Mouse (Mus musculus) limb, embryonic 15.5 days (tissue): ENCODE results near the gene Tex19.1. TPM values are rescaled to one million over a fixed set of nuclear protein-coding genes. Genes with fewer than 3 reads are reported as not detected.

Experiments used
- ATAC-seq: fragments of 200-750 bp; cut with Nextera tagmentation; 2 replicates; pipeline ENCODE4 v1.8.0; 2017; ENCODE audit warnings: low read depth, moderate TSS enrichment; ENCODE audit not compliant: insufficient number of reproducible peaks, low FRiP score, low TSS enrichment
- H3K27ac ChIP-seq: fragments of 300-500 bp; sonication (generic); 2 replicates; pipeline ENCODE4 v1.5.1; 2015; ENCODE audit warnings: moderate library complexity, mild to moderate bottlenecking, inconsistent platforms
- H3K27me3 ChIP-seq: fragments of 300-500 bp; sonication (generic); 2 replicates; pipeline ENCODE4 v1.6.1; 2015; ENCODE audit warnings: inconsistent platforms
- H3K36me3 ChIP-seq: fragments of 300-500 bp; sonication (generic); 2 replicates; pipeline ENCODE4 v1.6.1; 2015; ENCODE audit warnings: inconsistent platforms
- H3K4me1 ChIP-seq: fragments of 300-500 bp; sonication (generic); 2 replicates; pipeline ENCODE4 v1.6.1; 2015; ENCODE audit warnings: inconsistent platforms
- H3K4me2 ChIP-seq: fragments of 300-500 bp; sonication (generic); 2 replicates; pipeline ENCODE4 v1.6.1; 2015; ENCODE audit warnings: mild to moderate bottlenecking, inconsistent platforms
- H3K4me3 ChIP-seq: fragments of 300-500 bp; sonication (generic); 2 replicates; pipeline ENCODE4 v1.5.1; 2015; ENCODE audit warnings: mild to moderate bottlenecking, inconsistent platforms
- H3K9ac ChIP-seq: fragments of 300-500 bp; sonication (generic); 2 replicates; pipeline ENCODE4 v1.6.1; 2015; ENCODE audit warnings: inconsistent platforms
- H3K9me3 ChIP-seq: fragments of 300-500 bp; sonication (generic); 2 replicates; pipeline ENCODE4 v1.6.1; 2016; ENCODE audit warnings: inconsistent platforms
- WGBS: fragments of 180-500 bp; shearing (Covaris S2); methylation state at CpG from one replicate; pipeline ENCODE4 v1.1.7; 2015; 5-methylcytosine and 5-hydroxymethylcytosine counted together
- polyA plus RNA-seq: library from polyadenylated mRNA; unstranded; fragments of >200 nt; fragmentation: Nextera tagmentation; extraction: Ambion mirVana; gene quantifications from 2 replicates; pipeline ENCODE4 v1.2.1, GENCODE M21; 2015

Gene Tex19.1
- polyA plus RNA-seq, 1 experiment from 2014 or later, result not detected

DNA sequence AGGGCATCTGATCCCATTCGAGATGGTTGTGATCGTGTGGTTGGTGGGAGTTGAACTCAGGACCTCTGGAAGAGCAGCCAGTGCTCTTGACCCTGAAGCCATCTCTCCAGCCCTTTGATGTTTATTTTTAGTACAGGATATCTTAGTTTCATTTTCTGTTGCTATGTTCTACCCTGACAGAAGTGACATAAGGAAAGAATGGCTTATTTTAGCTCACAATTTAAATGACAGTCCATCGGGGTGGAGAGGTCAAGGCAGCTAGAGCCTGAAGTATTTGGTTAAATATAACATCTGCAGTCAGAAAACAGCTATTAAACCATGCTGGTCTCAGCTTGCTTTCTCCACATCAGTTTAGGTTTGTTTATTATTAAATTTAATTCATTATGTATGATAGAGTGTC lies 24.8 kb upstream of the Tex19.1 start:
- 82% methylated on average over 3 of the region's 3 CpGs for WGBS
- ATAC-seq, result no peak

DNA sequence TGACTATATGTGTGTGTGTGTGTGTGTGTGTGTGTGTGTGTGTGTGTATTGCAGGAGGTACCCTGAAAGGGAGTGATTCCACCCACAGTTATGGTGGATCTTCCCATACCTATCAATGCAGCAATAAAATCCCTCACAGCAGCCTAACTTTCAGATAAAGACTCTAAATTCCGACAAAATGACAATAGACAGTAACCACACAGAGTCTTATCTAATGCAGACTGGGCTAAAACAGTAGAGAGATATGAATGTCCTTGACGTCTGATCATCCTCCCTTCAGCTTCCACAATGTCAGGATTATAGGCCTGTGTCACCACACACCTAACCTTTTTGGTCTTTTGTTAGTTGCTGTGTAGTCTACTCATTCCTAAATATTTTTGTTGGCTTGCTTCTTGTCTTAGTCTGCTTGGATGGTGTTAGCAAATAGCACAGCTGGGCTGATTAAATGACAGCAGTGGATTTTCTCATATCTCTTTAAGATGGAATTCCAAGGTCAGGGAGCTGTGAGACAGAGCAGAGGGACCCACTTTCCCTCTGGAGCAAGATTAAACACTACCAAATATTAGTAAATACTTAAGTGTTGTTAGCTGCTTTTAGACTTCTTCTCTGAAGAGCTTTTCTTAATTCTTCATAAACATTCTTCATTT lies 23.8 kb upstream of the Tex19.1 start:
- H3K4me2 ChIP-seq, result no peak overlapping the region

More for the DNA sequence above, 24.8 kb upstream of the Tex19.1 start:
- Histone ChIP-seq H3K27ac (no peak overlapping the region), H3K4me2 (no peak overlapping the region), H3K27me3 (no peaks in the 10 kb centered on the region), H3K9ac (no peak overlapping the region), H3K4me1 (no peaks in the 10 kb centered on the region), H3K36me3 (no peaks in the 10 kb centered on the region), H3K9me3 (no peaks in the 10 kb centered on the region), H3K4me3 (no peak overlapping the region)

GRCm38 (mm10) chr11:121123438-121123837 lies 22.5 kb upstream of the Tex19.1 start:
- H3K9me3 ChIP-seq, result no peaks in the 10 kb centered on the region
- WGBS, result 78% methylated on average over 4 of the region's 4 CpGs
- no peak overlapping the region for H3K4me3 ChIP-seq
- H3K4me2 ChIP-seq, result no peak overlapping the region
- no peaks in the 10 kb centered on the region for H3K27me3 ChIP-seq
- H3K27ac ChIP-seq, result no peak overlapping the region
- H3K36me3 ChIP-seq, result no peaks in the 10 kb centered on the region
- no peak overlapping the region for H3K9ac ChIP-seq
- ATAC-seq, result no peak
- H3K4me1 ChIP-seq, result no peaks in the 10 kb centered on the region

More for the DNA sequence above, 23.8 kb upstream of the Tex19.1 start:
- Histone ChIP-seq H3K27me3 (no peaks in the 10 kb centered on the region), H3K4me3 (no peak overlapping the region), H3K9me3 (no peaks in the 10 kb centered on the region), H3K36me3 (no peaks in the 10 kb centered on the region), H3K4me1 (no peaks in the 10 kb centered on the region), H3K27ac (no peak overlapping the region), H3K9ac (no peak overlapping the region)
- 80% methylated on average over 2 of the region's 2 CpGs for WGBS
- ATAC-seq, result no peak

- ATAC-seq, result no peak
- 86% methylated on average over 3 of the region's 3 CpGs for WGBS
- Histone ChIP-seq H3K9ac (no peak overlapping the region), H3K36me3 (no peaks in the 10 kb centered on the region), H3K27ac (no peak overlapping the region), H3K4me3 (no peak overlapping the region), H3K4me2 (no peak overlapping the region), H3K9me3 (no peaks in the 10 kb centered on the region), H3K4me1 (no peaks in the 10 kb centered on the region), H3K27me3 (no peaks in the 10 kb centered on the region)
Measured at GRCm38 (mm10) chr11:121125522-121126172, 20.3 kb upstream of the Tex19.1 start.

GRCm38 (mm10) chr11:121126395-121126794 lies 19.5 kb upstream of the Tex19.1 start:
- Histone ChIP-seq H3K36me3 (no peaks in the 10 kb centered on the region), H3K27ac (no peak overlapping the region), H3K27me3 (no peaks in the 10 kb centered on the region), H3K4me2 (no peak overlapping the region), H3K4me3 (no peak overlapping the region), H3K4me1 (no peaks in the 10 kb centered on the region), H3K9me3 (no peaks in the 10 kb centered on the region), H3K9ac (no peak overlapping the region)
- WGBS, result 72% methylated on average over 1 of the region's 1 CpGs
- ATAC-seq, result no peak

- H3K27ac ChIP-seq, result no peak overlapping the region
- H3K27me3 ChIP-seq, result no peaks in the 10 kb centered on the region
- no peaks in the 10 kb centered on the region for H3K36me3 ChIP-seq
- no peak overlapping the region for H3K9ac ChIP-seq
- H3K4me1 ChIP-seq, result no peaks in the 10 kb centered on the region
- 86% methylated on average over 3 of the region's 3 CpGs for WGBS
- no peak overlapping the region for H3K4me2 ChIP-seq
- ATAC-seq, result no peak
- no peak overlapping the region for H3K4me3 ChIP-seq
- H3K9me3 ChIP-seq, result no peaks in the 10 kb centered on the region
Measured at GRCm38 (mm10) chr11:121127441-121127840, 18.5 kb upstream of the Tex19.1 start.

- Histone ChIP-seq H3K36me3 (no peaks in the 10 kb centered on the region), H3K27me3 (no peaks in the 10 kb centered on the region), H3K27ac (no peak overlapping the region), H3K9ac (no peak overlapping the region), H3K4me3 (no peak overlapping the region), H3K9me3 (no peaks in the 10 kb centered on the region), H3K4me2 (no peak overlapping the region), H3K4me1 (no peaks in the 10 kb centered on the region)
- ATAC-seq, result no peak
- WGBS, result 54% methylated on average over 1 of the region's 1 CpGs
Measured at GRCm38 (mm10) chr11:121129616-121130015, 16.3 kb upstream of the Tex19.1 start.

DNA sequence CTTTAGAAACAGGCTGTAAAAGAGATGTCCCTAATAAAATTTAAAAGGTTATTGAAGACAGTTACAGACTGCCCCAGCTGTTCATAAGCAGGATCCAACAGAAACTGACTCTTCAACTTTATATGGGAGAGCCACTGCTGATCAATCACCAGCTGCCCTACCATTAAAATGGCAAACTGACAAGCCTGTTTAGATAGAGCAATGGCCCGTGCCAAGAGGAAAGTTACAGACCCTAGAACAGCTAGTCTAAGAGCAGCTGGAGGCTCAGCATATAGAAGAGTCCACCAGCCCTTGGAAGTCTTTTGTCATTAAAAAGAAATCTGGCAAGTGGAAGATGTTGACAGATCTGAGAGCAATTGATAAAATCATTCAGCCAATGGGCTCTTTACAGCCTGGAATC lies 11.3 kb upstream of the Tex19.1 start:
- Histone ChIP-seq H3K4me1 (no peaks in the 10 kb centered on the region), H3K9me3 (no peaks in the 10 kb centered on the region), H3K4me3 (no peak overlapping the region), H3K27me3 (no peaks in the 10 kb centered on the region), H3K9ac (no peak overlapping the region), H3K27ac (no peak overlapping the region), H3K4me2 (no peak overlapping the region), H3K36me3 (no peaks in the 10 kb centered on the region)
- WGBS, result 25% methylated on average over 1 of the region's 1 CpGs
- no peak for ATAC-seq

DNA sequence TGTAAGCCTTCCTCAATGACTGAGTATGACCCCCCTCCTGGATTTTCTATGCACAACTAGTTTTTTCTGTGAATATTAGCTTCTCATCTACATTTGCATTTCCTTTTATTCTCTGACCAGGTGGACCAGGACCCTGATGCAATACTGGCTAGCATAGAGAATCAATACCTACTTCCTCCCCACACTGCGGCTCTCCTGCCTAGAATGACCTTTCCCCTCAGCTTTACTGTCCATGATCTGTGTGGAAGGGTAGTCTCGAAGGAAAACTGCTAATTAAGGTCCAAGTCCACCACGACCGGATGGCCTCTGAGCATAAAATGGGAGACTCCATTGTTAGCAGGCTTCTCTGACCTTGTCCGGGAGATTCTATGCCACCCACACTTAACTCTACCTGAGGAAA lies 8.3 kb upstream of the Tex19.1 start:
- Histone ChIP-seq H3K4me2 (no peak overlapping the region), H3K9ac (no peak overlapping the region), H3K4me1 (no peaks in the 10 kb centered on the region), H3K4me3 (no peak overlapping the region), H3K27me3 (no peaks in the 10 kb centered on the region), H3K9me3 (no peaks in the 10 kb centered on the region), H3K36me3 (no peaks in the 10 kb centered on the region), H3K27ac (no peak overlapping the region)
- 80% methylated on average over 5 of the region's 5 CpGs for WGBS
- ATAC-seq, result no peak

DNA sequence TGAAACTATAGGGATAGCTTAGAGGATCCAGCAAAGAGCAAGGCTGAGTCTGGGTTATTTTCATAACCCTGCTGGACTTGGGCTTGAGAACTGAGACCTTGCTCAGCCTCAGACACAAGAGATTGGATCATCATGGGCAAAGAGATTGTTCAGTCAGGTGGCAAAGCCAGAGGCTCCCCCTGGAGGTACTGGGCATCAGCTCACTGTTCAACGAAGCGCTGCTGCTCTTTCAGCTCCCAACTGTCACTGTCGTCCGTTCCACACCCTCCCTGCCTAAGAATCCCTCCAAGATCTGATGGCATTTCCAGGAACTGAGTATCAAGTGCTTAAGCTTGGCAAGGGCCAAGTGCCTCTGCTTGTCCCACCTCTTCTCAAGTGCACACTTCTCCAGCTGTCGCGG lies 7.2 kb upstream of the Tex19.1 start:
- no peak overlapping the region for H3K9ac ChIP-seq
- no peak for ATAC-seq
- H3K36me3 ChIP-seq, result no peaks in the 10 kb centered on the region
- no peaks in the 10 kb centered on the region for H3K9me3 ChIP-seq
- H3K4me2 ChIP-seq, result no peak overlapping the region
- H3K4me1 ChIP-seq, result no peaks in the 10 kb centered on the region
- H3K4me3 ChIP-seq, result no peak overlapping the region
- no peak overlapping the region for H3K27ac ChIP-seq
- 38% methylated on average over 6 of the region's 6 CpGs for WGBS
- no peaks in the 10 kb centered on the region for H3K27me3 ChIP-seq

DNA sequence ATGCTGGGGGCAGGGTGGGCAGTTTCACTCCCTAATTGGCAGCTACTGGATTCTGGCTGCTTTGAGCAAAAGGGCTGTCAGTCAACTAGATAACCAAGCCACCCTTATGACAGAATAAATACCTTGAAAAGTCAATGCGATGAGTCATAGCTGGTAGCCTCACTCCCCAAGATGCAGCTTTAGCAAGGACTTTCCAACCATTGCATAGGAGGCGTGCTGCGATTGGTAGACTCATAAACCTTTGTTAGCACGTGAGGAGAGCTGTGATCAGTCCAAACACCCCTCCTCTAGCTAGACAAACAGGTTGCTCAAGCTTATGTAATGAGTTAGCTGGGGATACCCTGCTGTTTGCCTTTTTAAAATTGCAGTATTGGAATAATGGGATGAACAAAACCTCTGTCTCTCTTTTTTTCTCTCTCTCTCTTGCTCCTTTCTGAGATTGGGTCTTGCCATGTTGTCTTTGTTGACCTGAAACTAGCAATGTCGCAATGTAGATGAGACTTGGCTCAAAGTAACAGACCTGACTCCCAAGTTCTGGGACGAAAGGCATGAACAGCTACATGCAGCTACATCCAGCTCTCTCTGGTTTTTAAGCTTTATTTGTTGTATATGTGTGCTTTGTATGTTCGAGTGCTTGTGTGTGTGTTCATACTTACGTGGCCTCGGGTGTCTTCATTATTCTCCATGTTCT lies 2.5 kb upstream of the Tex19.1 start:
- no peaks in the 10 kb centered on the region for H3K27me3 ChIP-seq
- no peak overlapping the region for H3K27ac ChIP-seq
- no peak overlapping the region for H3K4me3 ChIP-seq
- ATAC-seq, result no peak
- 79% methylated on average over 9 of the region's 9 CpGs for WGBS
- H3K9me3 ChIP-seq, result no peaks in the 10 kb centered on the region
- H3K36me3 ChIP-seq, result no peaks in the 10 kb centered on the region
- no peak overlapping the region for H3K9ac ChIP-seq
- H3K4me2 ChIP-seq, result no peak overlapping the region
- no peaks in the 10 kb centered on the region for H3K4me1 ChIP-seq

DNA sequence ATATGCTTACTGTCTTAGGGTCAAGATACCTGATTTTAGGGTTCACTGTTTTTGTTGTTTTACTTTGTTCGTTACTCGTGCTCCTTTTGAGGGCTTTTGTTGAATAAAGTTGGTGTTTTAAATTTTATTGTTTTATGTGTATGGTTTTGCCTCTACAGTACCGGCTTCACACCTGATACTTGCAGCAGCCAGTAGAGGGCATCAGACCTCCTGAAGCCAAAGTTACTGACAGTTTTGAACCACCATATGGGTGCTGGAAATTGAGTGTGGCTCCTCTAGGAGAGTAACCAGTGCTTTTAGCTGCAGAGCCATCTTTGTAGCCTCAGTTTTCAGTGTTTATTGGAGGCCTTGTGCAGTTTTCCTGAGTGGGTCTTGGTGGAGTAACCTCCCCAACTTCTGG lies 2.2 kb downstream of the Tex19.1 start:
- no peak for ATAC-seq
- Histone ChIP-seq H3K27me3 (no peaks in the 10 kb centered on the region), H3K36me3 (no peaks in the 10 kb centered on the region), H3K4me1 (no peaks in the 10 kb centered on the region), H3K4me2 (no peak overlapping the region), H3K4me3 (no peak overlapping the region), H3K27ac (no peak overlapping the region), H3K9me3 (no peaks in the 10 kb centered on the region), H3K9ac (no peak overlapping the region)
- WGBS, result 76% methylated on average over 3 of the region's 3 CpGs
